Mouse (Mus musculus) ES-CJ7 (cell line): Measurements from ENCODE around the gene Prkca.
"Not testable (repeated sequence)": the region's sequence is repeated elsewhere in the genome, so short reads cannot be mapped to it uniquely, and the experiment has no call there.

ENCODE experiments used
- DNase-seq: peaks from one replicate; pipeline ENCODE4 v3.0.0; 2011; ENCODE audit warnings: low read depth, low spot score

The Prkca gene

DNA sequence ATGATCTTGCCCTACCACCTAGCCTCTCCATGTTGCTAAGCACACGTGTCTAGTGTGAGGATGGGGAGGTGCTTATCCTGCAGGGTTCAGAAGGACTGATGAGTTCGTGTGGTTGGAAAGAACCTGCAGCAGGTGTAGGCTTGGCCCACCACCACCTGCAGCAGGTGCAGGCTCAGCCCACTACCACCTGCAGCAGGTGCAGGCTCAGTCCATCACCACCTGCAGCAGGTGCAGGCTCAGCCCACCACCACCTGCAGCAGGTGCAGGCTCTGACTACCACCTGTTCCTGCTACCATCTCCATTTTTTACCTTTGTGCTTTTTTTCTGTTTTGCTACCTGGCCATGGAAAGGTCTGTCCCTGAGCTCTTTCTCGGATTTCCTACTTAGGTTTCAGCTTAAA is 223.9 kb downstream of the Prkca start:
- DNase-seq, result no peak

GRCm38 (mm10) chr11:108118814-108119213 is 224.9 kb downstream of the Prkca start:
- no peak for DNase-seq

- no peak for DNase-seq
Measured at GRCm38 (mm10) chr11:108118221-108118620, 225.5 kb downstream of the Prkca start.

DNA sequence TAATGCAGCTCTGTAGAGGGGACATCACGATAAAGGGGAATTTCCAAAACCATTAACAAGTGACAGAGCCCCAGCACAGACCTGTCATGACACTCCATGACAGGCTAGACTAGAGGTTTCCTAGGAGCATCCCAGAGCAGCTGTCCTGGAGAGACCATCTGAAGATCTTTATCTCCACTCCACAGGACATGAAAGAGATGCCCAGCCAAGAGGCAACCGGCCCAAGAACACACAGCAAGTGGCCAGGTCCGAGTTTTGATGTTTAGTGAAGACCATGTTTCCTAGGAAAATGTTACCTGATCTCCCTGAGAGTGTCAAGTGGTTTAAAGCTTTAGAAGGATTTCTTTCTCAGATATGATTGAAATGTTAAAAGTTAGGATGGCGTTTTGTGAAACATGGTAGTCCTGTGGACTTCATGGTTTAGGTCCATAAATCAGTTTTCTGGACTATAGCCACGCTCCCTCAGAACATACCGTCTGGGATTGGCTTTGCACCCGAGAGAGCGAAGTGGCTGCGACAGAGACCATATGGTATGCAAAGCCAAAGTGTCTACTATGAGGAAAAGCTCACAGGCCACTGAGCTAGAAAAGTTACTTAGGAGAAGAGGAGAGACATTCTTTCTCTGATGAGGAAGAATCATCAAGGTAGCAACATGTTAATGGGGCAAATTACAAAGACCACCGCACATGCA is 226.2 kb downstream of the Prkca start:
- DNase-seq, result no peak

DNA sequence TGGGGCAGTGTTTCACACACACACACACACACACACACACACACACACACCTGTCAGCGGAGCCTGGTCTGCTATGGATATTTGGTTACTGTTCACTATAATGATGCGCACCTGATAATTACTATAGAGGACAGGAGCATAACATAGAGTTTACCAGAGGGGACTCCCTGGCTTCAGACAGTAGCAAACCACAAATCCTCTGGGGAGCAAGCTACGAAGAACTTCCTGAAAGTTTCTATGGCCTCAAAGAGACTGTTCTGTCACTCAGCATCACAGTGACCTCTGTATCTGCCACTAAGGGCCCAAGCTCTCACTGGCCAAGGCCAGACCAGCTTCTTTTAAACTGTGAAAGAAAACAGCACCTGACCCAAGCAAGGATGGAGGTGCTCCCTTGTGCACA is 229.6 kb downstream of the Prkca start:
- no peak for DNase-seq

GRCm38 (mm10) chr11:108112437-108112836 is 231.3 kb downstream of the Prkca start:
- DNase-seq, result no peak

DNA sequence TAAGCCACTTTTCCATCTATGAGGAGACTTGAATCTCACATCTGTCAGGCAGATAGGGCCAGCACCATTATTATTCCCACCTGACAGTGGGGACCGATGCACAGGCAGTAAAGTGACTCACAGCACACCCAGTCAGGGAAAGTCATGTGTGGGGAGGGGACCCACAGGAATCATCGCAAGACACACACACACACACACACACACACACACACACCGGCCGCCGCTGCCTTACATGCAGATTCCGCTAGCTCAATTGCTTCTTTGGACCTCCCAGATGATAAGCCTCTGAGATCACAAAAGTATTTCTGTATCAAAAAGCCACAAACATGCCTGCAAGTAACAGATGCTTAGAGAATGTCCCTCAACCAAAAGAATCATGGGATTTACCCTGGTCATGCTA is 239.6 kb downstream of the Prkca start:
- no peak for DNase-seq

DNA sequence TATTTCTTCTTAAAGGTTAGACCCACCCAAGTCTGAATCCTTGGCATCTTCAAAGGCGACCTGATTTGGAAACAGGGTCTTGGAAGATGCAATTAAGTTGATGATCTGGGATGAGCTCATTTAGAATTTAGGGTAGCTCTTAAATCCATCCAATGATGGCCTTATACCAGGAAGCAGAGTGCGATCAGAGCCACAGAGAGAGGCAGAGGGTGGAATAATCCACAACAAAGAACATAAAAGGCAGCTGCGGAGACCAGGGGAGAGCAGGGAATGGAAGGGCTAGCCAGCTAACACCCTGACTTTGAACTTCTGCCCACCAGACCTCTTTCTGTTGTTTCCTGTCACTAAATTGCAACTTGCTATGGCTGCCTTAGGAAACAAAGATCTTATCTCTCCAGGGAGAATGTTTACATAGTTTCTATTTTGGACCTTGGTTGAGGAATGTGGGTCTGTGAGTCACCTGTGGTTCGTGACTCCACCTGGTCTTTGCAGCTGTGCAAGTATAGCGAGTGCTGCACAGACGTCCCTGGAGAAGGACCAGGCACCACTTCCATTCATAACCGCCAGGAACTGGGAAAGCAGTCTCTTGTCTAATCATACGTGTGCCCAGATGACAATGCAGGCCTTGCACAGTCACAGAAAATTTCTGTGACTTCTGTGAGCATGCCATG is 242.3 kb downstream of the Prkca start:
- no peak for DNase-seq

DNA sequence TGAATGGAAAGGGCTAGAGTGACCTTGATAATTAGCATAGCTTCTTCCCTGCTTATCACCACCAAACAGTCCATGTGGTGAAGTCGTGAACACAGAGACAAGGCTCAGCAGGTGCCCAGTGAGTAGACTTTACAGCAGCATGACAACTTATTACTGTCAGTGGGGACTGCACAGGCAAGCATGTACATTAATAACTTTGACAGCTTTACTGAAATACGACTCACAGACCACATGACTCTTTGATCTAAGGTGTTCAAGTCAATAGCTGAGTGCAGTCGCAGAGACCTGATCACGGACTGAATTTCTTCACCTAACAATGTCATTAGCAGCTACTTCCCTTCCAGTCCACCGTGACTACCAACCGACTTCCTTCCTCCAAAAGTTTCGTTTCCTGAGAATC is 245.4 kb downstream of the Prkca start:
- DNase-seq, result no peak

DNA sequence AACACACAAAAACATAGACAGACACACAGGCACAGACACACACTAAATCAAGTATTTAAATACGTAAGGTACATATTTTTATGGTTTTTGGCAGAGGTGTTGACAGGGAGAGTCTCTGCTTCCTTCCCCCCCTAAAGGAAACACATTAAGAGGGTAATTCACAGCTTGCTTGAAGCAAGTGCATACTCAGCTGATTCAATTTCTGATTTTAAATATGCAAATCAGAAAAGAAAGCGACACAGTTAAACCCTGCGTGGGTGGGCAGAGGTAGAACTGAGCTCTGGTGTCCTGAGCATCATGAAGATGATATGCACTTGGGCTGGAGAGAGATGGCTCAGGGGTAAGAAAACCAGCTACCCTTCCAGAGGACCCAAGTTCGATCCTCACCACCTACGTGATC is 248.9 kb downstream of the Prkca start:
- DNase-seq, result no peak

- no peak for DNase-seq
Measured at GRCm38 (mm10) chr11:108093248-108093647, 250.5 kb downstream of the Prkca start.

- DNase-seq, result no peak
Measured at GRCm38 (mm10) chr11:108091238-108091637, 252.5 kb downstream of the Prkca start.

DNA sequence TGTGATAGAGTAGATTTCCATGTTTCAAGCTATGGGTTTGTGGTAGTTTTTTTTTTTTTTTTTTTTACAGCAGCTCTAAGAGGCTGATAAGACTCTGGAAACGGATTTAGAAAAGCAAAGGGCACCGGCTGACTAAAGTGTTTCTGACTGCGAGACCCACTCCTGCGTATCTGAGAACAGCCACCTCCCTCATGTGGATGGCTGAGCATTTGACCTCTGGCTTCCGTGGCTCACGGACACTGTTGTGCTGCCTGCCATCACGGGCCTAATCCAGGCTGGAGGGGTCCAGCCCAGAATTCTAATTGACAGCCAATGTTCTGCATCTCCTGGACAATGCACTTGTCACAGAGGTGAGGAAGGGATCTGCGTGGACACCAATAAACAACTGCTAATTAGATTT is 253.0 kb downstream of the Prkca start:
- no peak for DNase-seq

DNA sequence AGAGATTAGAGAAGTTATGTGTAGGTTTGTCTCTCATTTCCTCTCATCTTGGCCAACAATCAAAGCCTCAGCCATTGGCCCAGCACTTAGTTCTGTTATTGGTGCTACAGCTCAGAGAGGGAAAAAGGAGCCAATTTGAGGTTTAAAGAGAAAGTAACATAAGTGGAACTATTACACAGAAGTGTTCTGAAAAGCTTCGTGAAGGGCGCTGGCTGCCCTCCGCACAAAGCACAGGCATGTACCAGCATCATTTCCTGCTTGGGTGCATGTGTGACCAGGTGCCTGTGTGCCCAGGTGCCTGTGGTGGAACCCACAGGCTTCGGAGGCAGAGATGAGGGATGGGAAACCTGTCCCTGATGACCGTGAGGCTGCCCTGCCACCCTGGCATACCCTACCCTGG is 255.7 kb downstream of the Prkca start:
- no peak for DNase-seq

GRCm38 (mm10) chr11:108087105-108087700 is 256.5 kb downstream of the Prkca start:
- not testable (repeated sequence) for DNase-seq

- no peak for DNase-seq
Measured at GRCm38 (mm10) chr11:108082673-108083072, 261.1 kb downstream of the Prkca start.

DNA sequence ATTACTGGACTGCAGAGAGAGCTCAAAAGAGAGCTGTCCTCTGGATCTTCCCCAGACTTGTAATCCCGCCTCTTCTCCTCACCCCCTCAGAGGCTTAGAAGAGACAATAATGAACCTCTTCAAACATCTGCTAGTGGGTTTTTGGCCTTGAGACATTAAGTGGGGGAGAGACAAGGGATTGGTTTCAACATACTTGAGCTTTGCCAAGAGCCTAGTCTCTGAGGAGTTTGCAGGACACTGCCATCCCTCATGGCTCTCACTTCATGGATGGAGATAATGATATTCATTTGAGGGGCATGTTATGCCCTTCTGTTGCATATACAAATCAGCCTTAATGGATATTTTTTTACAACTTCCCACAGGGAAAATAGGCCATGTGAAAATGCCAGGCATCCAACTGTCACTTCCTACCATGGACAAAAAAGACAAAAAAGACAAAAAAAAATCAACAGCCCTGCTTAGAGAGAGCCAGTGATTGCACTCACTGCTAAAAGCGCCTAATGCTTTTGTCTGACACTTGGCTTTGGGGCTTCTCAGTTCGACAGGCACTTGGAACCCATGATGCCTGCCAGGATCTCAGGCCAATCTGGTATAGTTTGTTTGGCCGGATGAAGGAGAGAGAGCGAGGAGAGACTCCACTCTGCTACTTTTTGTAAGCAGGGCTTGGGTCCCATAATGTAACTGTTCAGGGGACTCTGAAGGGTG is 263.6 kb downstream of the Prkca start:
- DNase-seq, result no peak

DNA sequence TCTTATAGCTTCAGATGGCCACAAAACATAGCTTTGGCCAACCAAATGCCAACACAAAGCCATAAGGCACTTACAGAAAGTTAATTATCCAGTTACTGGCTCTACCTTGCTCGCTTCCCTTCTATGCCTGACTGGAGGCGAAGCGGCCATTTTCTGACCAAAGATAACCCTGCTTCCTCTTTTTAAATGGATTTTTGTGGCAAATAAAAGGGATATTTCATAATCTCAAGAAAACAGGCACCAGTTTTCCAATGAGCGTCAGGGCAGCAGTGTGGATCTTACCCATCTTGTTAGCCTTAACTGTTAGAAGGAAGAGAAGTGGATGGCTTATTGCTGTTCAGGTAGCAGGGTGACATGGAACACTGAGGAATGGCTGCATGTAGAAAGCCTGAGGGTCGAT is 264.3 kb downstream of the Prkca start:
- DNase-seq, result no peak

DNA sequence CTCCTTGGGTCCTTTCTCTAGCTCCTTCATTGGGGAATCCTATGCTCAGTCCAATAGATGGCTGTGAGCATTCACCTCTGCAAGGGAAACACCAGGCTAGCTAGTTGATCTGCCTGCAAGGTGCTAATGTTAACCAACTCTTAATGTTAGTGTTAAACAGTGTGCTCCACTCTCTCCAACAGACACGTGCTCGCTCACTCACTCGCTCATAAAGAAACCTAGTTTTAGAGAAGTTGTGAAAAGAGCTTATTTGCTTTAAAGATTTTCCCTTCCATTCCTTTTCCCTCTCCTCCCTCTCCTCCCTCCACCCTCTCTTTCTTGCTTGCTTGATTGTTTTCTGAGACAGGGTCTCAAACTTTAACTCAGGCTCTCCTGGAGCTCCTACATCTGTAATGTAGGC is 266.2 kb downstream of the Prkca start:
- DNase-seq, result no peak

DNA sequence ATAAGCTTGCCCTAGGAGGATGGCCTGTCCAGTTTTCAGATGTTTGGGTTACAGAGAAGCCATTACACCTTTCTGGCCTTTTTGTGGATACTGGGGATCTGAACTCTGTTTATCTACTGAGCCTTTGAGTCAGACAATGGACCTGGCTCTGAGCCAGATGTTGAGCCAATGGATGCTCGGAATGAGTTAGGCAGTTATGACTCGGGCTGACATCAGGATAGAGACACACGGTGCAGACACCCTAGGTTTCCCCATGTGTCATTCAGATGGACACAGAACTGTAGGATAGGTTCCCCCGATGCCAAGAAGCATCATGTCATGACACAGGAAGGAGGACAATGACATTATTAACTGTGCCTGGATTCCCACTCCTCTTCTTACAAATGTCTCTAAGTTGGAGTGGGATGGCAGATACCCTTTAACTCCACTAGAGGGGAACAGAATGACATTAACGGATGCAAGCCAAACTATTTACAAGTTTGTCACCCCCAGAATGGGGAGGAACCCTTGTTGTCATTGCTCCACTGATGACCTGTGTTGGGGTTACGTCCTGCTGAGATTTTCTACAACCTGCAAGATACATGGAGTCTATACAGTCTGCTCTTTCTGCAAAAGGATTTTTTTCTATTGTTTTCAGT is 271.0 kb downstream of the Prkca start:
- no peak for DNase-seq

DNA sequence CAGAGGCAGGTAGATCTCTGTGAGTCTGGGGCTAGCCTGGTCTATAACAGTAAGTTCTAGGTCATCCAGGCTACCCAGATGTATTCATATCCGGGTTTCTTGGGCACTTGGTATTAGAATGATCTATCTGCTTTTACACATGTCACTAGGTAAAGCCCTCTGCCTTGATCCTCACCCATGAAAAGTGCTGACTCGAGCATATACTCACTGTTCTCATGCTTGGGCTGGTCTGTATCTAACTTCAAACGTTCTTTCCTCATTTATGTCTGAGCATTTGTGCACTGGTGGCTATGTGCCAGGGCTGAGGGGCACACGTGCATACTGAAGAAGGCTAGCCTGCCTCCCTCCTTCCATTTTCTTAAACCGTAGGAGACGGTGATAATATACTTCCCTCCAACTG is 272.5 kb downstream of the Prkca start:
- DNase-seq, result no peak

- no peak for DNase-seq
Measured at GRCm38 (mm10) chr11:108070038-108070437, 273.7 kb downstream of the Prkca start.
